Mouse (Mus musculus) liver, adult 2 months (tissue): ENCODE data around the gene Yif1a. TPM values are rescaled to one million over a fixed set of nuclear protein-coding genes. Genes with fewer than 3 reads are reported as not detected.

ENCODE experiments used
- DNase-seq: peaks from one replicate; pipeline ENCODE4 v3.0.0-alpha.2; 2011; ENCODE audit warnings: low read depth, low spot score; ENCODE audit errors: extremely low read depth
- H3K27ac ChIP-seq: fragments of 200-500 bp; replicated peaks from 2 replicates; pipeline ENCODE4 v1.5.1; 2012; ENCODE audit warnings: low read depth, mild to moderate bottlenecking, control low read depth, inconsistent platforms, low read length; ENCODE audit not compliant: insufficient read depth
- H3K27me3 ChIP-seq: fragments of 200-500 bp; 2 replicates; pipeline ENCODE4 v1.6.1; 2012; ENCODE audit warnings: mild to moderate bottlenecking, moderate library complexity, low read length, inconsistent platforms; ENCODE audit not compliant: control insufficient read depth, insufficient read depth
- H3K36me3 ChIP-seq: fragments of 200-500 bp; 2 replicates; pipeline ENCODE4 v1.6.1; 2012; ENCODE audit warnings: low read length, inconsistent platforms; ENCODE audit not compliant: control insufficient read depth, insufficient read depth
- H3K4me1 ChIP-seq: fragments of 200-500 bp; 2 replicates; pipeline ENCODE4 v1.6.1; 2011; ENCODE audit warnings: low read length; ENCODE audit not compliant: control insufficient read depth, insufficient read depth
- H3K4me3 ChIP-seq: fragments of 200-500 bp; 2 replicates; pipeline ENCODE4 v1.5.1; 2011; ENCODE audit warnings: low read depth, mild to moderate bottlenecking, control low read depth, low read length, moderate library complexity; ENCODE audit not compliant: insufficient read depth
- H3K79me2 ChIP-seq: fragments of 200-500 bp; 2 replicates; pipeline ENCODE4 v1.6.1; 2012; ENCODE audit warnings: inconsistent platforms, mild to moderate bottlenecking, low read length, moderate library complexity; ENCODE audit not compliant: control insufficient read depth, insufficient read depth
- H3K9ac ChIP-seq: fragments of 200-500 bp; 2 replicates; pipeline ENCODE4 v1.6.1; 2012; ENCODE audit warnings: low read depth, mild to moderate bottlenecking, control low read depth, inconsistent platforms, low read length
- CTCF ChIP-seq: fragments of 200-500 bp; IDR thresholded peaks from 2 replicates; pipeline ENCODE4 v1.5.1; 2011; ENCODE audit warnings: low read depth, low read length, control low read depth
- POLR2A ChIP-seq: fragments of 200-500 bp; IDR thresholded peaks from 2 replicates; pipeline ENCODE4 v1.6.1; 2011; ENCODE audit warnings: low read length, control low read depth; ENCODE audit not compliant: insufficient read depth; ENCODE audit errors: extremely low read depth
- WGBS: fragments of 180-500 bp; shearing (Covaris S2); methylation state at CpG from one replicate; pipeline ENCODE4 v1.1.7; 2018; 5-methylcytosine and 5-hydroxymethylcytosine counted together
- polyA plus RNA-seq: library from polyadenylated mRNA; depleted of rRNA; stranded (reverse); fragments of >200 nt; gene quantifications from 2 replicates; pipeline ENCODE4 v1.2.3, GENCODE M21; 2012
- total RNA-seq: library from RNA; depleted of rRNA; stranded (reverse); fragments of >200 nt; gene quantifications from 2 replicates; pipeline ENCODE4 v1.2.3, GENCODE M21; 2014

Gene Yif1a
- total and polyA plus RNA-seq, 2 experiments: 79.3 to 188 TPM

GRCm38 (mm10) chr19:5051515-5051914 is 36.8 kb upstream of the Yif1a start:
- no peak for DNase-seq
- peaks cover 2% of the 10 kb centered on the region; the same call in 1 of the 2 replicates for H3K36me3 ChIP-seq
- H3K27ac ChIP-seq: no peak overlapping the region
- WGBS: 81% methylated on average over 3 of the region's 3 CpGs
- no peak for TF ChIP-seq POLR2A
- TF ChIP-seq CTCF: no peak
- no peaks in the 10 kb centered on the region for H3K79me2 ChIP-seq
- no peak overlapping the region for H3K9ac ChIP-seq
- no peak overlapping the region for H3K4me3 ChIP-seq
- no peaks in the 10 kb centered on the region for H3K4me1 ChIP-seq
- no peaks in the 10 kb centered on the region for H3K27me3 ChIP-seq

DNA sequence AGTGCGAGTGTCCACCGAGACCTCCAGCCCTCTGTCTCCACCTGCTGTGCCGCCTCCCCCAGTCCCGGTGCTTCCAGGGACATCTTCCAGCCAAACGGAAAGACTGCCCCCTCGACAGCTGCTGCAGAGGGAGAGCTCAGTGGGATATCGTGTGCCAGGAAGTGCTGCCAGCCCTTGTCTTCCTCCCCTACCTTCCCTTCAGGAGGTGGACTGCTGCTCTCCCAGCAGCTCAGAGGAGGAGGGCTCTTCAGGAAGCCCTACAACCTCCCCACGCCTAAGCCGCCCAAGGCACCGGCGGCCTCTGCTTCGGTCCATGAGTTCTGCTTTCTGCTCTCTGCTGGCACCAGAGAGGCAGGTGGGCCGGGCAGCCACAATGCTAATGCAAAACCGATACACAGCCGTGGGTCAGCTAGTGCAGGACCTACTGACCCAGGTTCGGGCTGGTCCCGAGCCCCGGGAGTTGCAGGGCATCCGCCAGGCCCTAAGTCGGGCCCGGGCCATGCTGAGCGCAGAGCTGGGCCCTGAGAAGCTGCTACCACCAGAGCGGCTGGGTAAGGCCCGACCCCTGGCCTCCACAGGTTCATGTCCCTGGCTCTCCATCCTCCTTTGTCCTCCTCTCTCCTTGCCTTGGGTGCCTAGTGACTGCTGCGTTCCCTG is 36.0 kb upstream of the Yif1a start:
- WGBS: 62% methylated on average over 25 of the region's 25 CpGs
- no peaks in the 10 kb centered on the region for H3K36me3 ChIP-seq
- H3K27ac ChIP-seq: no peak overlapping the region
- no peak overlapping the region for H3K4me3 ChIP-seq
- no peaks in the 10 kb centered on the region for H3K79me2 ChIP-seq
- no peak for DNase-seq
- H3K27me3 ChIP-seq: no peaks in the 10 kb centered on the region
- H3K9ac ChIP-seq: no peak overlapping the region
- no peaks in the 10 kb centered on the region for H3K4me1 ChIP-seq
- no peak for TF ChIP-seq CTCF
- TF ChIP-seq POLR2A: no peak

DNA sequence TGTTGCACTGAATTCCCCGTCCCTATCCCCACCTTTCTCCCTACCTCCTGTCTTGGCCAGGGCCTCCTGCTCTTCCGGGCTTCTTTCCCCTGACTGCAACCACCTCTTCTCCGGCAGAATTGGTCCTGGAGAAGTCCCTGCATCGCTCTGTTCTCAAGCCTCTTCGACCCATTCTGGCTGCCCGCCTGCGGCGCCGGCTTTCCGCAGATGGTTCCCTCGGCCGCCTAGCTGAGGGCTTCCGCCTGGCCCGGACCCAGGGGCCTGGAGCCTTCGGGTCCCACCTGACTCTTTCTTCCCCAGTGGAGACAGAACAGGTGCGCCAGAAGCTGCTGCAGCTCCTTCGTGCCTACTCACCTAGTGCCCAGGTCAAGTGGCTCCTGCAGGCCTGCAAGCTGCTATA is 35.5 kb upstream of the Yif1a start:
- no peak for DNase-seq
- no peak overlapping the region for H3K4me3 ChIP-seq
- H3K9ac ChIP-seq: no peak overlapping the region
- WGBS: 85% methylated on average over 17 of the region's 17 CpGs
- H3K27me3 ChIP-seq: no peaks in the 10 kb centered on the region
- H3K79me2 ChIP-seq: no peaks in the 10 kb centered on the region
- H3K36me3 ChIP-seq: no peaks in the 10 kb centered on the region
- TF ChIP-seq CTCF: no peak
- TF ChIP-seq POLR2A: no peak
- H3K27ac ChIP-seq: no peak overlapping the region
- no peaks in the 10 kb centered on the region for H3K4me1 ChIP-seq

DNA sequence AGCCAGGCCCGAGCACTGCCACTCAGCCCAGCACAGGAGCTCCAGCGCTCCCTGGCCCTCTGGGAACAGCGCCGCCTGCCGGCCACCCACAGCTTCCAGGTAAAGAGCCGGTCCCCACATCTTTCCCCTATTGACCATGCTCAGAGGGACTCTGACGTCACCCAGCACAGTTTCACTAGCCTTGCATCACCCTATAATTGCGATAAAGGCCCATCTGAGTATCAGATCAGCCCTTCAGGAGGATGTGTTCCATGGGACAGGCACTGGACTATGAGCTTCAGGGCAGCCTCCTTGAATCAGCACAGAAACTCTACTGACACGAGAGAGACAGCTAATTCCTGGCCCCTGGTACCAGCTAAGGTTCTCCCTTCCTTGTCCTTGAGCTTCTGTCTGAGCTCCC is 34.4 kb upstream of the Yif1a start:
- 18% methylated on average over 9 of the region's 9 CpGs for WGBS
- Histone ChIP-seq H3K4me3 (no peak overlapping the region), H3K79me2 (no peaks in the 10 kb centered on the region), H3K4me1 (no peaks in the 10 kb centered on the region), H3K9ac (no peak overlapping the region), H3K27ac (no peak overlapping the region), H3K27me3 (no peaks in the 10 kb centered on the region), H3K36me3 (no peaks in the 10 kb centered on the region)
- no peak for TF ChIP-seq POLR2A
- peak; percentile 85 for TF ChIP-seq CTCF
- peak; percentile 16 for DNase-seq

GRCm38 (mm10) chr19:5056251-5056650 is 32.1 kb upstream of the Yif1a start:
- TF ChIP-seq POLR2A (no peak), CTCF (peak; percentile 68)

GRCm38 (mm10) chr19:5057876-5058775 is 30.2 kb upstream of the Yif1a start:
- WGBS: 46% methylated on average over 16 of the region's 16 CpGs
- TF ChIP-seq POLR2A: no peak
- no peak for TF ChIP-seq CTCF
- H3K27me3 ChIP-seq: no peaks in the 10 kb centered on the region
- H3K9ac ChIP-seq: no peak overlapping the region
- no peak overlapping the region for H3K4me3 ChIP-seq
- no peaks in the 10 kb centered on the region for H3K4me1 ChIP-seq
- DNase-seq: no peak
- no peak overlapping the region for H3K27ac ChIP-seq
- H3K79me2 ChIP-seq: no peaks in the 10 kb centered on the region
- H3K36me3 ChIP-seq: no peaks in the 10 kb centered on the region

More at GRCm38 (mm10) chr19:5056251-5056650, 32.1 kb upstream of the Yif1a start:
- no peaks in the 10 kb centered on the region for H3K79me2 ChIP-seq
- H3K27ac ChIP-seq: no peak overlapping the region
- 20% methylated on average over 6 of the region's 6 CpGs for WGBS
- H3K9ac ChIP-seq: no peak overlapping the region
- no peaks in the 10 kb centered on the region for H3K4me1 ChIP-seq
- DNase-seq: no peak
- no peaks in the 10 kb centered on the region for H3K36me3 ChIP-seq
- no peak overlapping the region for H3K4me3 ChIP-seq
- no peaks in the 10 kb centered on the region for H3K27me3 ChIP-seq
